Mouse (Mus musculus) forebrain, embryonic 14.5 days (tissue): ENCODE measurements around the gene Barx2. TPM values are rescaled to one million over a fixed set of nuclear protein-coding genes. Genes with fewer than 3 reads are reported as not detected.

Source experiments
- ATAC-seq: fragments of 200-750 bp; cut with Nextera tagmentation; 2 replicates; pipeline ENCODE4 v1.8.0; 2017; ENCODE audit warnings: mild to moderate bottlenecking, moderate library complexity
- DNase-seq: peaks from one replicate; pipeline ENCODE4 v3.0.0-alpha.2; 2015; ENCODE audit warnings: low spot score
- H3K27ac ChIP-seq: fragments of 300-500 bp; sonication (generic); 2 replicates; pipeline ENCODE4 v1.5.1; 2014; ENCODE audit warnings: low read depth, mild to moderate bottlenecking, control low read depth, low read length, moderate library complexity
- H3K27me3 ChIP-seq: fragments of 300-500 bp; sonication (generic); replicated peaks from 2 replicates; pipeline ENCODE4 v1.6.1; 2014; ENCODE audit warnings: low read length, control low read depth, mixed read lengths; ENCODE audit not compliant: control insufficient read depth, insufficient read depth
- H3K36me3 ChIP-seq: fragments of 300-500 bp; sonication (generic); 2 replicates; pipeline ENCODE4 v1.6.1; 2014; ENCODE audit warnings: low read length, control low read depth; ENCODE audit not compliant: control insufficient read depth, insufficient read depth
- H3K4me1 ChIP-seq: fragments of 300-500 bp; sonication (generic); 2 replicates; pipeline ENCODE4 v1.6.1; 2014; ENCODE audit warnings: antibody characterized with exemption, low read length, control low read depth; ENCODE audit not compliant: control insufficient read depth, insufficient read depth
- H3K4me2 ChIP-seq: fragments of 300-500 bp; sonication (generic); 2 replicates; pipeline ENCODE4 v1.6.1; 2014; ENCODE audit warnings: mild to moderate bottlenecking, control low read depth, low read length
- H3K4me3 ChIP-seq: fragments of 300-500 bp; sonication (generic); 2 replicates; pipeline ENCODE4 v1.5.1; 2014; ENCODE audit warnings: low read depth, low read length, control low read depth
- H3K9ac ChIP-seq: fragments of 300-500 bp; sonication (generic); 2 replicates; pipeline ENCODE4 v1.6.1; 2014; ENCODE audit warnings: mild to moderate bottlenecking, low read length, control low read depth, moderate library complexity
- H3K9me3 ChIP-seq: fragments of 300-500 bp; sonication (generic); replicated peaks from 2 replicates; pipeline ENCODE4 v1.6.1; 2016; ENCODE audit warnings: low read length, control low read depth, mixed read lengths; ENCODE audit not compliant: control insufficient read depth
- WGBS: fragments of 180-500 bp; shearing (Covaris S2); extraction: QIAGEN DNeasy Blood & Tissue Kit; methylation state at CpG from one replicate; pipeline ENCODE4 v1.1.7; 2014; 5-methylcytosine and 5-hydroxymethylcytosine counted together
- polyA plus RNA-seq: library from polyadenylated mRNA; unstranded; fragments of >200 nt; fragmentation: Nextera tagmentation; extraction: Ambion mirVana; gene quantifications from 2 replicates; pipeline ENCODE4 v1.2.1, GENCODE M21; 2014

Gene Barx2
- polyA plus RNA-seq, 1 experiment from 2014 or later, result 0.30 TPM

DNA sequence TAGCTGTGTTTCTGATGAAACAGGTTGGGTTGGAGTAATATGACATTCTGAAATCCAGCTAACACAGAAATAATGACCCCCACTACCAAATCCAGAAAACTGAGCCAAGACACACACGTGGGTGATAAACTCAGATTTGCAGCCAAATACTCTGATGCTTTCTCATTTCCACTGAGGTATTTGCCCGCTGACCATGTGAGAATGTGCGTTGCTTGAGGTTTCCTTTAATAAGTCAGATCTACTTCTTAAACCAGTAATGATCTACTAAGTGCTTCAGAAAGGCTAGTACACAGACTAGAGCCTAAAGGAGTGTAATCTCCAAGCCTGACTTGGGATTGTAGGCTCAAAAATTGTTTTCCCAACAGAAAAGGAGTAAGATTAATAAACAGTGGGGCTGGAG lies 39.0 kb downstream of the Barx2 start:
- 91% methylated on average over 3 of the region's 3 CpGs for WGBS
- no peaks in the 10 kb centered on the region for H3K27me3 ChIP-seq
- no peak for ATAC-seq

DNA sequence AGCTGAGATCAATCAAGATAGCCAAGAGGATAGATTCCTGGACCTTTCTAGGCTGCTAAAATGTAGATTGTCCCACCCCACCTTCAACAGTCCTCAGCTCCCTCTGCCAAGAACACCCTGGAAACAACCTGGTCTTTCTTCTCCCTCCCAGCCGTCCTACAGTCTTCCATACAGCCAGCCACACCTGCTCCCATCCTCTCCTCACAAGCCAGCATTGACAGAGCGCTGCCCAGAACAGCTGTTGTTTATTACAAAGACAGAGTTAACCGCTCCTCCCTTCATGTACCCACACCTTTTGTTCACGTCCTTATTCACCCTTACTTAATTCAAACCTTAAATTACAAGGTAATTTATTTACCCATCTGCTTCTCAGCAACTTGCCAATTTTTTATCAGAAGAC lies 41.9 kb downstream of the Barx2 start:
- H3K4me1 ChIP-seq, result no peaks in the 10 kb centered on the region
- no peak for DNase-seq
- no peaks in the 10 kb centered on the region for H3K27me3 ChIP-seq
- no peak overlapping the region for H3K9ac ChIP-seq
- no peak for ATAC-seq
- H3K27ac ChIP-seq, result no peak overlapping the region
- WGBS, result 43% methylated on average over 4 of the region's 4 CpGs
- no peaks in the 10 kb centered on the region for H3K9me3 ChIP-seq
- no peaks in the 10 kb centered on the region for H3K36me3 ChIP-seq
- no peak overlapping the region for H3K4me2 ChIP-seq
- no peak overlapping the region for H3K4me3 ChIP-seq

More for the DNA sequence above, 39.0 kb downstream of the Barx2 start:
- DNase-seq, result no peak
- no peaks in the 10 kb centered on the region for H3K9me3 ChIP-seq
- no peaks in the 10 kb centered on the region for H3K36me3 ChIP-seq
- H3K4me1 ChIP-seq, result no peaks in the 10 kb centered on the region
- H3K9ac ChIP-seq, result no peak overlapping the region
- no peak overlapping the region for H3K4me2 ChIP-seq
- no peak overlapping the region for H3K4me3 ChIP-seq
- H3K27ac ChIP-seq, result no peak overlapping the region

DNA sequence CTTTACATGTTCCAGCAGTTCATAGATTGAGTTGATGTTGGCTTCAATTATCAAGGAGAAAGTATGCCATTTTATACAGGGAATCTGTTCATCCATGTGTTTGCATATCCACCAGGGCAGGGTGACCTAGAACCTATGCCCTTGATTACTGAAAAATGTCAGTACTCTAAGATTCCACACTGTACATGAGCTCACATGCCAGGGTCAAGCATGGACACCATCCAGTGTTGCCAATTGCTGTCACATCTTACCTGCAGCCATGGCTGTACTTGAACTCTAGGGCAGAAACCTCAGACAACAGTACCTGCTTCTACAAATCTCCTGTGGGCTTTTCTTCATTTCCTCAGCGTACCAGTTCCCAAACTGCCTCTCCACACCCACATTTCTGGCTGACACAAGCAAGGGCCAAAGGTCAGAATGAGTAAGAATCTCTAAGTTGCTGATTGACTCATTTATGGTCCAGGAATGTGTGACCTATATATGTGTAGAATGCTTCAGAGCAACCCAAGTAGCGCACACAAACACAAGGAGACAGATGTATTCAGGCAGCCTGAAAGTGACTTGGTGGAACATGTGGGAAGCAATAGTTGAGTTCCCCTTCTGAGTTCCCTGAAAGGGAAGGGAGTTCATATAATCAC lies 44.3 kb downstream of the Barx2 start:
- H3K36me3 ChIP-seq, result no peaks in the 10 kb centered on the region
- H3K4me3 ChIP-seq, result no peak overlapping the region
- H3K27me3 ChIP-seq, result no peaks in the 10 kb centered on the region
- no peak overlapping the region for H3K4me2 ChIP-seq
- DNase-seq (no peak), ATAC-seq (no peak)
- H3K4me1 ChIP-seq, result no peaks in the 10 kb centered on the region
- H3K9ac ChIP-seq, result no peak overlapping the region
- no peaks in the 10 kb centered on the region for H3K9me3 ChIP-seq
- WGBS, result 86% methylated on average over 2 of the region's 2 CpGs
- H3K27ac ChIP-seq, result no peak overlapping the region

DNA sequence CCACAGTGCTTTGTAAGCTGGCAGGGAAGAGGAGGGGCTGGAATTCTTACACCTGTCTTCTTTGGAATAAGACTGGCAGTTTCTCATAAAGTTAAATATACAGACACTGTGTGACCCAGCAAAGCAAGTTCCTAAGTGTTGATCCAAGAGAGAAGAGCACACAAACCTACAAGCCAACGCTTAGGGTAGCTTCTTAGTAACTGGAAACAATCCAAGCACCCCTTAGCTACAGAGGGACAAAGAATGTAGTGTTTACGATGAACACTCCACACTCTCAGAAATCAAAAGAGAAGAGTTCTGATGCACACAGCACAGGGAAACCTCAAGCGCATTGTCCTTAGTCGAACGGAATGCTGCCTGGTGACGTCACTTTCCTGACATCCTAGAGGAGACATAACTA lies 49.4 kb downstream of the Barx2 start:
- no peaks in the 10 kb centered on the region for H3K9me3 ChIP-seq
- H3K9ac ChIP-seq, result no peak overlapping the region
- H3K27me3 ChIP-seq, result no peaks in the 10 kb centered on the region
- ATAC-seq (no peak), DNase-seq (no peak)
- no peaks in the 10 kb centered on the region; the same call in 1 of the 2 replicates for H3K4me1 ChIP-seq
- no peaks in the 10 kb centered on the region for H3K36me3 ChIP-seq
- no peak overlapping the region for H3K27ac ChIP-seq
- WGBS, result 71% methylated on average over 6 of the region's 6 CpGs
- H3K4me3 ChIP-seq, result no peak overlapping the region
- H3K4me2 ChIP-seq, result no peak overlapping the region

DNA sequence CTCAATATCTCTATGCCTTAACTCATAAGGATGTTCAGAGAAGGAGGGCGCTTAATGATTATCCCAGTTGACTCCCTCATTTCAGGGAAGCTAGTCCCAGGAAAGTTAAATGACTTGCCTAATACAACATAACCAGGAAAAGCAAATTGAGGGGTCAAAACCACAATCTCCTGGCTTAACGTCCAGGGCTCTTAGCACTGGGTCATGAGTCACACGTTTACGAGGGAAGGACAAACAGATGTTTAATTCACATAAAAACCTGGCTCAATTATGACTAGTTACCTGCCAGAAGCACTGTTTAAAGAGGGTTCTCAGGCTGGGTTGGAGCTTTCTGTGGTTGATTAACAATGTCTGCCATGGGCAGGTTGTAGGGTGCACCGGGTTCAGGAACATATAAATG lies 53.8 kb downstream of the Barx2 start:
- Histone ChIP-seq H3K36me3 (no peaks in the 10 kb centered on the region), H3K4me1 (no peaks in the 10 kb centered on the region; the same call in 1 of the 2 replicates), H3K27ac (no peak overlapping the region), H3K4me2 (no peak overlapping the region), H3K9me3 (no peaks in the 10 kb centered on the region), H3K4me3 (no peak overlapping the region), H3K27me3 (no peaks in the 10 kb centered on the region), H3K9ac (no peak overlapping the region)
- ATAC-seq (no peak), DNase-seq (no peak)
- WGBS, result 88% methylated on average over 5 of the region's 5 CpGs

DNA sequence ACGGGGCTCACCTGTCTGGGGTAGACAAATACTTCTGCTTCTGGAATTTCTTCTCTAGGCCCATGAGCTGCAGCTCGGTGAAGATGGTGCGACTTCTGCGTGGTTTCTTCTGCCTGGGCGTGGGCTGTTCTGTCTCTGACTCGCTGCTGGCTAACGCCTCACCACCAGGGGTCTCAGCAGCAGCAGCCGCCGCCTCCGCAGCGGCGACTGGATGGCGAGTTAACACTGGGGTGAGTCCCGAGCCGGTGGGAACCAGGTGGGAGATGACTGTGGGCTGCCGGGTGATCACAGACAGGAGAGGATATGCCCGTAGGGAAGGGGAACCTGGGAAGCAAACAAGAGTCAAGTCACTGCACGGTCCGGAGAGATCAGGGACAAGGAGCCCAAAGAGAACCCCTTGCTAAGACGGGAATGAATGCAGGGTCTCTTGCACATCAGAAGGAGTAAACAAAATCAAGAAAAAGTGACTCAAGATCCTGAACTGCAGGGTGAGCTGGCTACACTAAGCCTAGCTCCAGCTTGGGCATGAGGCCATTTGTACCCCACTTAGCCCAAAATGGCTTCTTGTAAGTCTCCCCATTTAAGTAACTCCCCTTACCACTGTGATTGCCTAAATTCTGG lies 54.4 kb downstream of the Barx2 start:
- H3K4me3 ChIP-seq, result peak overlapping the region; percentile 15; the same call in 1 of the 2 replicates
- no peak overlapping the region for H3K27ac ChIP-seq
- peak overlapping the region; percentile 41; the same call in 1 of the 2 replicates for H3K9ac ChIP-seq
- peak; percentile 73; the same call in 1 of the 2 replicates for ATAC-seq
- H3K4me1 ChIP-seq, result no peaks in the 10 kb centered on the region; the same call in 1 of the 2 replicates
- peak overlapping the region; percentile 47 for H3K4me2 ChIP-seq
- H3K9me3 ChIP-seq, result no peaks in the 10 kb centered on the region
- no peaks in the 10 kb centered on the region for H3K36me3 ChIP-seq
- H3K27me3 ChIP-seq, result no peaks in the 10 kb centered on the region
- WGBS, result 7% methylated on average over 20 of the region's 20 CpGs
- peak; percentile 49 for DNase-seq

DNA sequence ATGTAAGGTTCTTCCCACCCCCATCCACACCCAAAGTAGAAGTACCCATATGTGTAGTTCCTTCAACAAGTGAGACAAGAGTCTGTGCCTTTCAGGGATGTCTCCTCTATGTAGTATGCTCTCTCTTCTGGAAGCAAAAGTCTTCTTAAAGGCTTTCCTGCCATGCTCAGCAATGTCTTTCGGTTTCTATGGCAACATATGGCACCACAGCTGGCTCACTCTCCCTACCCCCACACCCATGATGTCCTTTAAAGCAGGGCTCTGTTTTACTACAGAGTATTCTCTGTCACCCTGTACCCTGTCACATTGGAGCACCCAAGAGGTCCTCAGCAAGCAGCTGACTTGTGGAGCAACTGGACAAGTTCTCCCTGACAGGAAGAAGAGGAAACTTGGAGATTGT lies 55.8 kb downstream of the Barx2 start:
- 92% methylated on average over 1 of the region's 1 CpGs for WGBS
- Histone ChIP-seq H3K4me3 (no peak overlapping the region), H3K4me1 (no peaks in the 10 kb centered on the region; the same call in 1 of the 2 replicates), H3K9me3 (no peaks in the 10 kb centered on the region), H3K4me2 (no peak overlapping the region), H3K27ac (no peak overlapping the region), H3K27me3 (no peaks in the 10 kb centered on the region), H3K36me3 (no peaks in the 10 kb centered on the region), H3K9ac (no peak overlapping the region)
- peak; percentile 30 for DNase-seq
- no peak for ATAC-seq

DNA sequence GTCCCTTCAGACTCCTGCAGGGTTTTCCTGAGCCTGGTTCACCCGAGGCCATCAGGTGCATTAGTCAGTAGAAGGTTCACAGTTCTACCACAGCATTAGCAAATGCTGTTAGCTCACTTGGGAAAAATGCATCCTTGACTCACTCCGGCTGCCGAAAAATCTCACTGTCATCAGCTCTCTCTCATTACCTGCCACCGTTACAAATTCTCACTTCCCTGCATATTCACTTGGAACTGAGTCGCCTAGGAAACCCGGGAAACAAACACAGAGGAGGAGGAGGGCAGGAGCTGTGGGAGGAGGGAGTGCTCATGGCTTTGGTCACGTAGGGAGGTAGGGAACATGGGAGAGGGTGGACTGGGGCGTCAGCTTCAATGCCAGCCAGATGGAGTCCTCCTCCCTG lies 56.8 kb downstream of the Barx2 start:
- Histone ChIP-seq H3K9me3 (no peaks in the 10 kb centered on the region), H3K9ac (no peak overlapping the region), H3K27me3 (no peaks in the 10 kb centered on the region), H3K4me3 (no peak overlapping the region), H3K4me2 (no peak overlapping the region), H3K27ac (no peak overlapping the region), H3K36me3 (no peaks in the 10 kb centered on the region), H3K4me1 (no peaks in the 10 kb centered on the region; the same call in 1 of the 2 replicates)
- ATAC-seq (no peak), DNase-seq (no peak)
- 38% methylated on average over 8 of the region's 8 CpGs for WGBS

DNA sequence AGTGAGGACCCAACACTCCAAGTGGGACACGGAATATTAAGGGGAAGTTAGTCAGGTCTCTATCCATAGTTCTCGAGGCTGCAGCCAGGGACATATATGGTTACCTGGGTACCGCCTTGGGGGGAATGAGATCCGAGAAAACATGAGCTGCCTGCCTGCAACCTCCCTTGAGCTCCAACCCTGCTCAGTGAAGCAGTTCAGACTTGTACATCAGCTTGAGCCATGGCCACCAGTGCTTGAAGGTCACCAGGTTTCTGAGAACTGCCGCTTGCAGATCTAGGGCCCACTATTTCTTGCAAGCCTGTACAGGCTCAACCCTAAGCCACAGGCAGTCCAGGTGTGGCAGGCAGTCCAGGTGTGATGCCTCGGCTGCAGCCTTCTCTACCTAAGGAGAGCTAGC lies 57.6 kb downstream of the Barx2 start:
- H3K27me3 ChIP-seq, result no peaks in the 10 kb centered on the region
- no peak overlapping the region for H3K4me2 ChIP-seq
- WGBS, result 91% methylated on average over 6 of the region's 6 CpGs
- ATAC-seq (no peak), DNase-seq (no peak)
- H3K4me3 ChIP-seq, result no peak overlapping the region
- no peak overlapping the region for H3K9ac ChIP-seq
- no peaks in the 10 kb centered on the region for H3K9me3 ChIP-seq
- no peak overlapping the region for H3K27ac ChIP-seq
- H3K36me3 ChIP-seq, result no peaks in the 10 kb centered on the region
- no peaks in the 10 kb centered on the region; the same call in 1 of the 2 replicates for H3K4me1 ChIP-seq
